Mouse (Mus musculus) G1E-ER4 (cell line): ENCODE results near the gene D630039A03Rik. TPM values are rescaled to one million over a fixed set of nuclear protein-coding genes. Genes with fewer than 3 reads are reported as not detected.

Experiments used
- GATA1 ChIP-seq: IDR thresholded peaks from one replicate; pipeline ENCODE4 v1.8.0; 2012; ENCODE audit warnings: low read length, inconsistent platforms
- polyA plus RNA-seq: library from polyadenylated mRNA; stranded (reverse); fragments of >175 nt; gene quantifications from 2 replicates; pipeline ENCODE4 v1.2.3, GENCODE M21; 2012

D630039A03Rik gene
- not detected in 2 replicates for polyA plus RNA-seq

- TF ChIP-seq GATA1, result no peak
Measured at GRCm38 (mm10) chr4:57916201-57916661, at the start of gene D630039A03Rik. D630039A03Rik (minus strand) TSS chr4:57916297.

DNA sequence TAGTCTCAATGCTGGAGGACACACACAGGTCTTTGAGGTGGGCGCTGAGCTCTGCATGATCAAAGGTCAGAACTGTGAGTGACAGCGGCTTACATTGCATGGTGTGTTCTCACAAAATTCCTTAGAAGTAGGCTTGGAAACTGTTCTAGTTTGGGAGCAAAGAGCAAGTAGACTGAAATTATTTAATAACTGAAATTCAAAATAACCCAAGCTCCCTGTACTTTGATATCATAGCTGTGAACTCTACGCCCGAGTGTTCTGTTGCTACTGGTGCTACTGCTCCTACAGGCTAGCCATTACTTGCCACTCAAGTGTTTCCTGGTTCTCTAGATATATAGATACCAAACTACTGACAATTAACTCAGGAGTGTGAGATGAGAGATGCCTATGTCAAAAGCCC lies 49.4 kb upstream of the D630039A03Rik start:
- no peak for TF ChIP-seq GATA1

- no peak for TF ChIP-seq GATA1
Measured at GRCm38 (mm10) chr4:57964143-57964542, 48.0 kb upstream of the D630039A03Rik start.

DNA sequence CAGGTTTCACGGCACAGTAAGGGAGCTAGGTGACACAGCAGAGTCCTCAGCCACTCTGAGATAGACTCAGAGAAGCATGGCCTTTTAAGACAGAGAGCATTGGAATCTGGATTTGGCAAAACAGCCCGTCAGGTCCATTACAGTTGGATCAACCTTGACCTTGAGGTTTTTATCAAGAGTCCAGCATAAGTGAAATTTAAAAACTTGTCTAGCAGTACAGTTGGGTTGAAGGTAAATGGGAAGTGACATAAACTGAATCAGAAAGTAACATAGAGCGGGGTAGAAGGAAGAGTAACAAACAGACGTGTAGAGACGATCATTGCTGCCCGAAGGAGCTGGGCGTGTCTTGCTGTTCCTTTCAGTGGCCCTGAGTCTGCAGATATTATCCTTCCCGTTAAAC lies 43.0 kb upstream of the D630039A03Rik start:
- TF ChIP-seq GATA1, result no peak

DNA sequence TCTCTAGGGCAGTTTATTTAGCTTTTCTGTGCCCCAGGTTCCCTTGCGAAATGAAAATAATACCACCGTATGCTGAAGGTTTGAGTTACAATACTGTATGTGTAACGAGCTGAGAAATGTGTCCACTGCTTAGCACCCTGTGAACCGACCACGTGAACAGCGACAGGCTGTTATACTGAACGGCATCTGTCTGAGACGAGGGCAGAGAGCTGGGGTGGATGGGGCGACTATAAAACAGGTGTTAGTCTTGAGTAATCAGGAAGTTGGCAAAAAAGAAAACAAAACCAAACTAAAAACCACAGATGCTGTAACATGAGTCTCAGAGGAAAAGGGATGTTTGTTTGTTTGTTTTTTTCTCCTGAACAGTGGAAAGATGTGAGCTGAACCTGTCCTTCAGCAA lies 42.0 kb upstream of the D630039A03Rik start:
- no peak for TF ChIP-seq GATA1

DNA sequence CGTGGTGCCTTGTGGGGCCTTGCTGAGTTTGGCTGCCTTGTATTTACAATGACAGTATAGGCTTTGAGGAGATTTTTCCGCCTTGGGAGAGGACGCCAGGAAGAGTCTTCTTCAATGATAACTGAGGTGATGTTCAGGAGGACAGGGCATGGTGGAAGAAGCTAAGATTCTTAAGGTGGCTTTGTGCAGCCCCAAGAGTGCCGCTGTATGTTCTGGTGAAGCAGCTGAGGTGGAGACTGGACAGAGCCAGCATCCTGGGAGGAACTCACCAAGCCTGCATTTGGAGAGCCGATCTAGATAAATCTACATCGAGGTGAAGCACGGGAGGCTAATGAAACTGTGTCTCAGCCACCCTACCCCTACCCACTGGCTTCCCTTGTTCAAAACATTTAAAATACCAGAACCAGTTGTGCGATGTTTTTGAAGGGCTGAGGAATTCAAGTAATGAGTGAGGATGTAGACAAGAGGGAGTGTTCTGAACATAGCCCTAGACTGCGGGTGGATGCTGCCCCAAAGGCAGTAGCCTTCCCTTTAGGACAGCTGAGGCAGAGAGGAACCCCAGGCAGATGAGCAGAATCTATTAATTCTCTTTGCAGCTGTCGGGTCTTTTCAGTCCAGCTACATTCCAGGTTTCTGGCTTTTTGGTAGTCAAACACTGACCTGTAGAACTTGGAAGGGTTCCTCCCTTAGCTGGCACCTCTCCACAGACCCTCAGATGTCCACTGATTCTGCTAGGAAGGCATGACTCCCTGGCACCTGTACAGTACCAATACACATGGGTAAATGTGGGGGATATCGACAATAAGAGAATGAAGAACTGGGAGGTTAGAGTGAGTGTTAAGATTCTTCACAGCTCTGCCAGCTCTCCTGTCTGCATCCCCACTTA lies 41.3 kb upstream of the D630039A03Rik start:
- TF ChIP-seq GATA1, result no peak

GRCm38 (mm10) chr4:57956029-57956960 lies 40.2 kb upstream of the D630039A03Rik start, which contains the start of gene Txn1:
Txn1 (minus strand) TSS chr4:57956411.
- no peak for TF ChIP-seq GATA1

DNA sequence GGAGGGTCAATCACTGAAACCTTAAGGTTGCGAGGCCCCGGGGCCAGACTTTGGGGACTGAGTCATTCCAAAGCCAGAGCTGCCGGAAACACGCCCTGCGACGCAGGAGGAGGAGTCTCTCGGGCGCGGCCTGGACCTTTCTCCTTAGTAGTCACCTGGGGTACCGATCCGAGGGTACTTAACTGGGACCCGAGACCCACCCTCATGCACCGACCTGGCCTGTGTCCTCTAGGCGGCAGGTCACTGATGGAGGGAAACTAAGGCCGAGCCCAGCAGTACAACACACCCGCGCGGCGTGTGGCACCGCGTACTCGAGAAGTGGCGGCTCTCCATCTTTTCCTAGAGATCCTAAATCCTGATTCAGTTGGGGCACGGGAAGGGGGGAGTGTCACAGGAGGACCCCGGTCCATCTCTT lies 39.5 kb upstream of the D630039A03Rik start:
- no peak for TF ChIP-seq GATA1

DNA sequence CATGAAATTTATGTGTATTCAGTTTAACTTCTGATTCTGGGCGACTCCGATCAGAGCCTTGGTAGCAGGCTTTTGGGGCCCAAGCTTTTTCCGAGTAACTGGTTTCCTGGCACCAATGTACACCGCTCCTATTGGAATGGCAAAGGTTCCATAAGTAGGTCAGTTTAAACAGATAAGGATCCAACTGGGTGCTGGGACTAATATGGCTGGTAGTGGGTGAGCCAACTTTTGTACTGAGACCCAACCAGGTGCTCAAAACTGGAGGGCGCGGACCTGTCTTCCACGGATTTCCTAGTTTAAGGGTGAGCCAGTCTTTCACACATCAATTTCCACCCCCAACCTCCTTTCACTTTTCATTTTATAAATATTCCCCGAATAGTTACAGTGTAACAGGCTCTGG lies 38.9 kb upstream of the D630039A03Rik start:
- TF ChIP-seq GATA1, result no peak

DNA sequence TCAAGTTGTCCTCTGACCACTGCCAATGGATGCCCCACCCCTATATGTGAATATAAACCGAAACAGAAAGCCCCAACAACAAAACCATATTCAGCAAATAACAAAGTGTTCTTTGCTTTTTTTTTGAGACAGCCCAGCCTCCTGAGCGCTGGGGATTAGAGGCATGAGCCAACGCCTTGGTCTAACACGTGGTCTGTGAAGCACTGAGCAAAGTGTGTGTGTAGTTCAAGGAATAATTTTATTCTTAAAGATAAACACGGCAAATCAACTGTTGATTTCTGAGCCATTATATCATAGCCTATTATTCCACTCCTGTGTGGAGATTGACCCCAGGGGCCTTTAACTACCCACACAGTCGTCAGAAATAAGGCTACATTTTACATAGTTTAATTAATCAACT lies 38.5 kb upstream of the D630039A03Rik start:
- no peak for TF ChIP-seq GATA1

DNA sequence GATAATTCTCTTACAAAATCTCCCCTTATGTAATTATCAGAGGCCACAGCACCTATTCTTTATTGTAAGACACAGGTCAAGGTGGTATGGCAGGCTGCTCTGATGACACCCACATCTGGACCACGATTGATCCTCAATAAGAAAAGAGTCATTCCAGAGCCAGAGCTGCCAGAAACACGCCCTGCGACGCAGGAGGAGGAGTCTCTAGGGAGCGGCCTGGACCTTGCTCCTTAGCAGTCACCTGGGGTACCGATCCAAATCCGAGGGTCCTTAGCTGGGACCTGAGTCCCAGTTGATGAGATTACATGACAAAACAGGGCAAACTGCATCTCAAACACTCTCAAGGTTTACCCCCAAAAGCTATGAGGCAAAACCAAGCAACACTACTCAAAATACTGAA lies 37.7 kb upstream of the D630039A03Rik start:
- TF ChIP-seq GATA1, result no peak

GRCm38 (mm10) chr4:57952891-57953290 lies 36.8 kb upstream of the D630039A03Rik start:
- no peak for TF ChIP-seq GATA1

DNA sequence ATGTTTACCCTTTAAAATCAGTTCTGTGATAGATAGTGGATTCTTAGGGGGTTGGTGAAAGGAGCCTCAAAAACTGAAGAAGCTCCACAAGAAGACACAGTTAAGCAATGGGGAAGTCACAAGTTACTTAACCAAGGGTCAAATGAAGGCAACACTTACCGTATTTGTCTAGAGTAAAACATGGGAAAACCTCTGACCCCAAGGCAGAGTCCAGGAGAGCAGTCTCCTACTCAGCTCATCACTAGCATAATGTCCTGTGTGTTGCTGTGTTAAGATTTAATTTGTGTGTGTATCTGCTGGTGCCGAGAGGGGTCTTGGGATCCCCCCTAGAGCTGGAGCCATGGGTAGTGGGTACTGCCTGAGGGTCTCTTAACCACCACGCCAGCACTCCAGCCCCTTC lies 36.3 kb upstream of the D630039A03Rik start:
- TF ChIP-seq GATA1, result no peak

- no peak for TF ChIP-seq GATA1
Measured at GRCm38 (mm10) chr4:57949866-57950265, 33.8 kb upstream of the D630039A03Rik start.

DNA sequence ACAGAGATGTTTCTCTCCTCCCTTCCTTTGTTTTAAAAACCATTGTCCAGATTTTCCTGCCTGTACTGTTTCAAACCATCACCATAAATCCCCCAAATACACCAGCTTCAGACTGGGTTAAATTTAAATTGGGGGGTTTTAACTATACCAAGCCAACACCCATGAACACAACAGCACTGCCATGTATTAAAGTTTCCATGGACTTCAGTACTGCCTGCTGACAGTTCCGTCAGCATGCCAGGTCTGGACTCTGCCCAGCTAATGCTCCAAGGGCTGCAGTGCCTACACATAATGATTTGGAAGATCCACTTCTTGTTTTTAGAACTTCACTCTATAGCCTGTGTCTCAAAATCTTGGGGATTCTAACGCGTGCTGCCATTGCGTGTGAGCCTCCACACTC lies 31.4 kb upstream of the D630039A03Rik start:
- TF ChIP-seq GATA1, result no peak

- no peak for TF ChIP-seq GATA1
Measured at GRCm38 (mm10) chr4:57947036-57947435, 30.9 kb upstream of the D630039A03Rik start.
